Mouse (Mus musculus): ENCODE results near the gene Gipr.
"Not testable (repeated sequence)": the region's sequence is repeated elsewhere in the genome, so short reads cannot be mapped to it uniquely, and the experiment has no call there.

The Gipr gene

DNA sequence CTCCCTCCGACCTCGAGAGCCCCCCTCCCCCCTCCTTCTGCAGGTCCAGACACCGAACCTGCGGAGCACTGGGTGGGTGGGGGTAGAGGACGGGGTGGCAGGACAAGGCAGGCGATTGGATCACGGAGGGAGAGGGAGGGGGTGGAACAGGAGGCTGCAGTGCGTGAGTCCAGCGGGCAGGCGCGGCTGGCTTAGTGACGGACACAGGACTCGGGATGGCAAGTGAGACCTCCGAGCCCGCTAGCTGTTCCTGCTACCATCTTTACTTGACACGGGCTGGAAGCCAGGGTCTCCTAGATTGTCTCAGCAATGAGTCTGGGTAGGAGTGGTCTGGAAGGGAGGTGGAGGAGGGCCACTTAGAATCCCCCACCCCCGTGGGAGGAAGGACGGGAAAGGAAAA, 12.1 kb upstream of the Gipr start:
- no peak for DNase-seq

- no peak for DNase-seq
Measured at GRCm38 (mm10) chr7:19177216-19177615, 11.3 kb upstream of the Gipr start.

GRCm38 (mm10) chr7:19176516-19176947, 10.6 kb upstream of the Gipr start:
- no peak for DNase-seq

GRCm38 (mm10) chr7:19175708-19176515, 10.0 kb upstream of the Gipr start, which contains the start of gene Eml2:
Eml2 (plus strand) TSS chr7:19176421.
- peak; percentile 32 for DNase-seq

GRCm38 (mm10) chr7:19172874-19173273, 6.9 kb upstream of the Gipr start:
- DNase-seq = peak; percentile 95

- no peak for DNase-seq
Measured at GRCm38 (mm10) chr7:19171831-19172230, 5.9 kb upstream of the Gipr start.

DNA sequence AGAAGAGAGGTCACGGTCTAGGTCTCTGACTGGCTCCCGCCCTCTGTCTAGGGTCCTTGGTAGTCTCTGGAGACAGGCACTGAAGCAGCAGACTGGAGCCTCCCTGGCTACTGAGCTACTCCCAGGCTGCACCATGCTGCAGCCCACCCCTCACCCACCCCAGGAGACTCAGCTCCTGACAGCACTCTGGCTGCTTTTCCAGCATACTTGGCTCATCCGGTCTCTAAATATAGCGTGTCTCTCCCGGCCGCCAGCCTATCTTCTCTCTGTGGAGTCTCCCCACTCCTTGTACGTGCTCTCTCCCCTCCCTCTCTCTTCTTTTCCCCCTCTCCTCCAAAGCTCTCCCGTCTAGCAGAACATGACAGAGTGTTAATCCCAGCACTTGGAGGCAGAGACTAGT, 4.2 kb upstream of the Gipr start:
- DNase-seq = no peak

DNA sequence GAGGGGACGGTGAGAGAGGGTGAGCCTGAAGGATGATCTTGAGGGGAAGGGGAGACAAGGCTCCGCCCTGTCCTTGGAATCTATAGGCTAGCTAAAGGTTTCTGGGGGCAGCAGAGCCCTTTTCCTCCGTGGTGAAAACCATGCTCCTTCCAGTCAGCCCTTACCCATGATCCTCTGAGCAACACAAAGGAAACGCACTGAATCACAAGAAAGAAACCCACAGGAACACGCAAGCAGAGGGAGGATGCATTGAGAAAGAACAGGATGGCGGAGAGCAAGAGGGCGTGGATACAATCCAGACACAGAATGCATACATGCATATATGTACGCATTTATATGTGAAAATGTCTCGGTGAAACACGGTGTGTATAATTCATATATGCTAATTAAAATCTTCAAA, 3.6 kb upstream of the Gipr start:
- DNase-seq = no peak

DNA sequence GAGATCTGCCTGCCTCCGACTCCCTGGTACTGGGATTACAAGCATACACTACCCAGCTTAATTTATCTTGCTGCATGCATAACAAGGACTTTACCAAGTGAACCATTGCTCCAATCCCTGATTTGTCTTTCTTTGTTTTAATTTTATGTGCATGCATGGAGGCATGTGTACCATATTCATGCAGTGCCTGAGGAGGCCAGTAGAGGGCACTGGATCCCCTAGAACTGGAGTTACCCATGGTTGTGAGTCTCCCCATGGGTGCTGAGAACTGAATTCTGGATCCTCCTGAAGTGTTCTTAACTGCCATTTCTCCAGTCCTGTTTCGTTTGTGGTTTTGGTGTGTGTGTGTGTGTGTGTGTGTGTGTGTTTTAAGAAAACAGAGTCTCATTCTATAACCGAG, 1.1 kb upstream of the Gipr start:
- DNase-seq = no peak

DNA sequence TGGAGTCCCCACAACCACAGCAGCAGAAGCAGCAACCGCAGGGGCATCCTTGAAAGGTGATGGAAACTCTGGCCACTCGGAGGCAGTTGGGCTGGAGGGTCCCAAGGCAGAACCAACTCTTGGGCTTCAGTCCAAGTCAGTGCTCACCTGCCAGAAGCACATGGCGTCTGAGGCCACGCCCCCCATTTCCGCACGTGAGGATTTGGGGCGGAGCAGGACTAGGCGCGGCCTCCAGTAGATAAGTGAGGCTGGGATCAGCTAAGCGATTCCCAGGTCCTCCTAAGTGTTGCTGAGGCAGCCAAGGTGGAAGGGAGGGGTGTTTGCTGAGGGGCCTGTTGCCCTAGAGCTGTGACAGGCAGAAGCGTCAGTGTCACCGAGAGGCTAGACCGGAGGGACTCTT, 949 bp downstream of the Gipr start:
- no peak for DNase-seq

DNA sequence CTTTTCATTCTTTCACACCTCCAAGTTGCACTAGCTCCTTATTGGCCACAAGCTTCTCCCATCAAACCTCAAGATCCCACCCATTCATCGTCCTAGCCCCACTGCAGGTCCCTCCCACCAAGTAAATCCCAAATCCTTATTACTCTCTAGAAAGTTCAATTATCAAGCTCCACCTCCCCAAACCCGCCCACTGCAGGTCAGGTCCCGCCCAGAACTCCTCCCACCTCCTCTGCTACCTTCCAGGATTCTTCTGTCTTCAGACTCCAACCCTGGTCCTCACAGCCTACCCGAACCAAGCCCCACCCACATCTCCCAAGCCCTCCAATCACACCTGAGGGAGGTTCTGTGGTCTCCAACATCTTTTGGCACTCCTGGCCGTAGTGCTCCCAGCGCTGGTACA, 1.7 kb downstream of the Gipr start:
- no peak for DNase-seq

DNA sequence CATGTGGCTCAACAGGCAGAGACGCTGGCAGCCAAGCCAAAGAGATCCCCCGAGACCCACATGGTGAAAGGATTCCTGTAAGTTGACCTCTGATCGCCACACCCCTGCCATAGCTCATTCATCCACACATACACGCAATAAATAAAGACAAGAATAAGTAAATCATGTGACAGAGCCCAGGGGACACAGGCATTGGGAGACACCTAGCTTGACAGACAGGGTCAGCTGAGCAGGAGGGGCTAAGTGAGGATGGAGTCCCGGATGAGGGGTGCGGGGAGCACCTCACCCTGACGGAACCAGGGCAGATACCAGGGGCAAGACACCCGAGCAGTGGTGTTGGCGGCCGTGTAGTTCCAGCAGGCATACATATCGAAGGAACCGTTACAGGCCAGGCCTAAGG, 2.2 kb downstream of the Gipr start:
- DNase-seq = no peak

DNA sequence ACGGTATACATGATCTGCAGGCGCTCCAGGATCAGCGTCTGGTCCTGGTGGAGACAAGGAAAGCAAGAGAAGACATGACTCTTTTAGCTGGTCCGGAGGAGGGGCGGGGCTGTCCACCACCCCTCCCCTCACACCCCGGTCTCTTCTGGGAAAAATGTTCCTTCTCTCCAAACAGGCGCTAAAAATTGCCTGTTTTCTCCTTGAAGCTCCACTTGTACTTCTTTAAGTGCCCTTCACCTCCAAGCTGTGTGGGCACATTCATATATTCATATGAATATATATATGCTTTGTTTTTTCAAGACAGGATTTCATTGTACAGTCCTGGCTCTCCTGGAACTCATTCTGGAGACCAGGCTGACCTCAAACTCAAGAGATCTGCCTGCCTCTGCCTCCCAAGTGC, 3.0 kb downstream of the Gipr start:
- no peak for DNase-seq

DNA sequence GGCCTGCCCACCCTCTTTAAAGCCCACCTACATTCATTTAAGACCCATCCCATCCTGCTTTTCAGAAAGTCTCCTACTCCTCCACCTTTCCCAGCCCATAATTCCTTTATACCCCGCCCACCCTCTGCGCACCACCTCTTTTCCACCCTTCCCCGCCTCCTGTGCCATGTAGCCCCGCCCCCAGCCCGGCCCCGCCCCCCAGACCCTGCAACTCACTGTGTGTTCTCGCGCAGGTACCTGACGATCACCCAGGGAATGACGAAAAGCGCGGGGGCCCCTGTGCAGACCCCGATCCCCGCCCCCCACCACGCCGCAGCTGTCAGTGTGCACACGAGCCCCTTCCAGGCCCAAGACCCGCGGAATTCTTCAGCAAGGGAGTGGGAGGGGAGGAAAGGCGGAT, 5.8 kb downstream of the Gipr start:
- peak; percentile 29 for DNase-seq

DNA sequence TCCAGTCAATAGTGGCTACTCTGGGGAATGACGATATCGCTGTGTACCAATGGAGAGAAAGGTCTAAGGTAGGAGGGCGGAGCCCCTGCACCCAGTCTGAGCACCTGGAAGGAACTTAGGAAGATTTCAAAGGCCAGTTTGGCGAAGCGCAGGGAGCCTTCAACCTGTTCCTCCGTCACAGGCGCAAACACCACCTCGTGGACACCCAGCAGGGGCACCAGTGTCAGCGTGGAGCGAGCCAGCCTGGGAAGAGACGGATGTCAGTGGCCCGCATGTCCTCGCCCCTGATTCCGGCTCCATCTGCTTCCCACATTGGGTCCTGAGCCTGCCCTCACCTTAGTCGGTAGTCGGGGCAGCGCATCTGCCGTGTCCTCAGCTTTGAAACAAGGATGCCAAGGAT, 6.5 kb downstream of the Gipr start:
- DNase-seq = no peak

GRCm38 (mm10) chr7:19158601-19159000, 7.3 kb downstream of the Gipr start:
- no peak for DNase-seq

DNA sequence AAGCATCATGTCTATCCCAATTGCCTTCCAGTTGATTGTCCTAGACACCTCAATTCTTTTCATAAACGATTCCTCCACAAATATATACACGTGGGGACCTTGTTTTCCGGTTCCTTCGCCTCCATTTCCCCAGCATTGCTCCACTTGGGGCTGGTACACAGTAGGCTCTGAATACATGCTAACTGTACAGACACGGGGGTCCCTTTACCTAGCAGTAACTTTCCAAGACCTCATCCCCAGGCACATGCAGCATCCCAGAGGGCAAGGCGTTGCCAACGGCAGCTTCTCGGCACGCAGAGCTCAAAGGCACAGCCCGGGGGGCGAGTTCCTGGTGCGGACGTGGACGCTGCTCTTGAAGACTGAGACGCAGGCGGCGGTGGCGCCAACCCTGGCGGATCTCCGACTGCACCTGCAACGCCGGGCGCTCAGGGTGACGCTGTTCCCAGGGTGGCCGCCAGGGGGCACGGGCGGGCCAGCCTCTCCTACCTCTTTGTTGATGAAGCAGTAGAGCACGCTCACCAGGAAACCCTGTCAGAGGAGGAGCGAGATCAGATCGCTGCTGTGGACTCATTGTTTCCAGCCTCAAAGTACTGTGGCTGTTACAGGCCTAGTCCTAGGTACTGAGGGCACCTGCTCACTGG, 8.6 kb downstream of the Gipr start:
- peak; percentile 95 for DNase-seq

DNA sequence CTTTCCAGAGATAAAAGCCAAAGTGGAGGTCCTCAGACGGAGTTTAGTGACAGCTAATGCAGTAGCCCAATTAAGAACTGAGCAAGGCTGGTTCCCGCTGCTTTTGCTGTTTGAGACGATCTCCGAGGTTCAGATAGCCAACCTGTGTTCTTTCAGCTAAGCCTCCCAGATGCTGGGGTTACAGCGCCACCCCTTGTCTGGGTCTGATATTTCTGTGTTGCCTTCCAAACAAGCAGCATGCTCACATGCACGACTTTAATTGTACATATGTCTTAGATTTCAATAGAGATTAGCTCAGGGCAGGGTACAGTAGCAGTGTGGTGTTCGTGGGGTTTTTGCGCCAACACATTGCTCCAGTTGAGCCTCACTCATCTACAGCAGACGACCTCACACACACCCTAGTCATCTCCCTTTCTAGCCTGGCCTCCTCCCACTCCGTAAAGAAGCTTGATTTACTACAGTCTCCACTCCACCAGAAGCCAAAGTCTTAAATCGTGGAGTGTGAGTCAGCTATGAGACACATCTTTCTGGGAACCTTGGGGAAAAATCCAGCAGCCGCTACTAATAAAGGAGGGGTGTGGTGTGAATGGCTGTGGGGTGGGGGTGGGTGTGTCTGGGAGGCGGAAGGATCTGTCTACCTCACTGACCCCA, 10.0 kb downstream of the Gipr start:
- DNase-seq = no peak

- DNase-seq = no peak
Measured at GRCm38 (mm10) chr7:19154796-19155195, 11.1 kb downstream of the Gipr start.

DNA sequence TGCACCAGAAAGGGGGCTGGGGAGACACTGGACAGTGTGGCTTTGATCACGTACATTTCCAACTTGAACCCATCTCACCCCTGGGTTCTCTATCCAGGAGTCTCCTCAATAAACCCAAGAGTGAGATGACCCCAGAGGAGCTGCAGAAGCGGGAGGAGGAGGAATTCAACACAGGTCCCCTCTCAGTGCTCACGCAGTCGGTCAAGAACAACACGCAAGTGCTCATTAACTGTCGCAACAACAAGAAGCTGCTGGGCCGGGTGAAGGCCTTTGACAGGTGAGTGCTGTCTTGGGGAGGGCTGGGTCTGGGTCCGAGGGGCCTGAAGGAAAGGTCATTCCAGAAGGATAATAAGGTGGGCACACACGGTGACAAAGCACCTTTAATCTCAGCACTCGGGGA, 14.8 kb downstream of the Gipr start:
- DNase-seq = not testable (repeated sequence)

DNA sequence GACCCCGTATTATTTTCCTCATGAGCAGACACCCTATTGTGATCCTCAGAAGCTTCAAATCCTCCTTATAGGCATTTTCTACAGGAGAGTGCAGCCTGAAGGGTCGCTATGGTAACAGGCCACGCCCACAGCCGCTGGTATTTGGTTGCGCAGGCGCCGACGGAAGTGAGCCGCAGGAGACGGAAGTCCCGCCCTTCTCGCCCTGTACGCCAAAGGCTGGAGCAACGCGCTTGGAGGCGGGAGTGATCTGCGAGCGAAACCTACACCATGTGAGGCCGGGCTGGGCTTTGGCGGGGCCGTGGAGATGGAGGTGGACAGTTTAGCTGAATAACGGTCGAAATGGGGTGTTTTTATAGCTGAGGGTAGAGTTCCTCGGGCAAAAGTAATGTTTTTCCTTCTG, 16.3 kb downstream of the Gipr start, which contains the start of gene Snrpd2:
Gene Snrpd2, plus strand, starts transcription at position 97 of the 400 bp plus-strand sequence.
- DNase-seq = peak; percentile 99

DNA sequence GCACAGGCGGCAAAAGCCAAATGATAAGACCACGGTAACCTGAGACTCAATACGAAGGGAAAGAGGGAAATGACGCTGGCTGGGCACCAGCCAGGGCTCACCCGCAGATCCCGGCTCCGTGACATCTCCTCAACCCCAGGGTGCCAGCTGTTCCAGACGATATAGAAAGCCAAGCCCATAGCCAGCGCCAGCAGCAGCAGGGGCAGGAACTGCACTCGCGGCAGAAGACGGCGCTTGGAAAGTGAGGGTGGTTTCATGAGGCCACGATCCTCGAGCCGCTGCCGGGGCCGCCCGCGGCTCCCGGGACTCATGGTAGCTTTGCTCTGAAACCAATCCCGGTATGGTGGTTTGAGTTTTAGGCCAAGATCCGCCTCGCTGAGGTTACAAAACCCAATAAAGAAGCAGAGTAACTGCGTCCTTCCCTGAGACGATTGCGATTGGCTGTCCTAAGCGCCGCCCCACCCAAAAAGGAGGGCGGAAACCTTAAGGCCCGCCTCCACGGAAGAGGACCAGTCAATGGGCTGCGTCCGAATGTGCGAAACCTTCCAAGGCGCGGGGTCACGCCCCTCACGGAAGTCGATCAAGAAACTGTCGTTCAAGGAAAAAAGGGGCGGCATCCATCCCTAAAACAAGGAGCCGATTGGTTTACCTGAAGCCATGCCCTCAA, 16.9 kb downstream of the Gipr start, which contains the start of gene Qpctl:
Gene Qpctl, minus strand, starts transcription at position 417 of the 667 bp plus-strand sequence.
- DNase-seq = peak; percentile 97

- no peak for DNase-seq
Measured at GRCm38 (mm10) chr7:19148180-19148874, 17.6 kb downstream of the Gipr start.
